Mouse (Mus musculus) kidney, postnatal 14 days (tissue): Measurements from ENCODE around the gene Podxl2.

Source experiments
- DNase-seq: peaks from one replicate; pipeline ENCODE4 v3.0.0; 2022; ENCODE audit warnings: mixed read lengths

Gene Podxl2

GRCm38 (mm10) chr6:88794561-88794971 lies 80.3 kb downstream of the Podxl2 start:
- DNase-seq, result peak; percentile 27

DNA sequence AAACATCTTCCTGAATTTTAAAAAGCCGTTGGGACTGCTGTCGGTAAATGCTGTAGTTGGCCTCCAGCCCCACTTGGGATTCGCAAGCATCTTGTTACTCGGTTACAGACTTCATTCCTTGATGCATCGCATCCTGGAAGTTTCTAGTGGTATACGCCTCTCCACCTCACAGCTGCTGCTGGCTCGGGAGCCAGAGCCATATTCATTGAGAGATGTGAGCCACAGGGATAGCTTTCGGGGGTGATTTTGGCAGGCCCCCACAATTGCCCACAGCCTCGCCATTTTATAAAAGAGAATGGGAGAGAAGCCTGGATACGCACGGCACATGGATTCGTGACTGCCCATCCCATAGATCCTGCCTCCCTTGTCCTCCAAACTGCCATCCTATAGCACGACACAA lies 81.0 kb downstream of the Podxl2 start:
- DNase-seq, result no peak

- DNase-seq, result peak; percentile 38
Measured at GRCm38 (mm10) chr6:88793243-88793642, 81.6 kb downstream of the Podxl2 start.
